Mouse (Mus musculus): ENCODE measurements at regions not wholly inside any gene's neighbourhood (a gene's known extent, or its start where the extent isn't known, plus 50 kb on each side); places are given as distances from the start of the nearest gene placed in this dataset.

GRCm38 (mm10) chr13:112194991-112195390, 93.3 kb upstream of the Ankrd55 start:
- H3K27me3 ChIP-seq (ENCODE audit: control insufficient read depth, insufficient read depth, low read length): no peaks in the 10 kb centered on the region
- H3K4me1 ChIP-seq (ENCODE audit: control insufficient read depth, insufficient read depth, insufficient read length, low read length): peaks cover 12% of the 10 kb centered on the region; the same call in 1 of the 2 replicates
- TF ChIP-seq CTCF (IDR thresholded peaks at IDR 0.05; ENCODE audit: extremely low read depth, insufficient read length, insufficient replicate concordance, low read depth, low read length) (no peak), POLR2A (IDR thresholded peaks at IDR 0.05; ENCODE audit: low read depth, low read length) (no peak)
- H3K4me3 ChIP-seq (ENCODE audit: low read depth, low read length): no peak overlapping the region
- H3K36me3 ChIP-seq (ENCODE audit: control insufficient read depth, insufficient read depth, low read length): no peaks in the 10 kb centered on the region
- 86% methylated on average over 5 of the region's 5 CpGs for WGBS
- H3K27ac ChIP-seq (ENCODE audit: insufficient read depth, low read depth, low read length): no peak overlapping the region

GRCm38 (mm10) chr13:112196789-112197188, 91.5 kb upstream of the Ankrd55 start:
- TF ChIP-seq POLR2A (IDR thresholded peaks at IDR 0.05; ENCODE audit: low read depth, low read length) (no peak), CTCF (IDR thresholded peaks at IDR 0.05; ENCODE audit: extremely low read depth, insufficient read length, insufficient replicate concordance, low read depth, low read length) (peak; percentile 75)
- H3K4me1 ChIP-seq (ENCODE audit: control insufficient read depth, insufficient read depth, insufficient read length, low read length): peaks cover 6% of the 10 kb centered on the region; the same call in 1 of the 2 replicates
- no peak overlapping the region for H3K27ac ChIP-seq (ENCODE audit: insufficient read depth, low read depth, low read length)
- 5% methylated on average over 13 of the region's 13 CpGs for WGBS
- no peaks in the 10 kb centered on the region for H3K27me3 ChIP-seq (ENCODE audit: control insufficient read depth, insufficient read depth, low read length)
- H3K4me3 ChIP-seq (ENCODE audit: low read depth, low read length): no peak overlapping the region
- H3K36me3 ChIP-seq (ENCODE audit: control insufficient read depth, insufficient read depth, low read length): no peaks in the 10 kb centered on the region

GRCm38 (mm10) chr13:112203721-112204120, 84.5 kb upstream of the Ankrd55 start:
- TF ChIP-seq POLR2A (IDR thresholded peaks at IDR 0.05; ENCODE audit: low read depth, low read length): no peak
- no peak for TF ChIP-seq CTCF (IDR thresholded peaks at IDR 0.05; ENCODE audit: extremely low read depth, insufficient read length, insufficient replicate concordance, low read depth, low read length)
- WGBS: 78% methylated on average over 8 of the region's 8 CpGs

GRCm38 (mm10) chr13:112204204-112204603, 84.0 kb upstream of the Ankrd55 start:
- no peaks in the 10 kb centered on the region for H3K36me3 ChIP-seq (ENCODE audit: control insufficient read depth, insufficient read depth, low read length)
- no peak overlapping the region for H3K4me3 ChIP-seq (ENCODE audit: low read depth, low read length)
- no peaks in the 10 kb centered on the region for H3K4me1 ChIP-seq (ENCODE audit: control insufficient read depth, insufficient read depth, insufficient read length, low read length)
- no peak for TF ChIP-seq POLR2A (IDR thresholded peaks at IDR 0.05; ENCODE audit: low read depth, low read length)
- TF ChIP-seq CTCF (IDR thresholded peaks at IDR 0.05; ENCODE audit: extremely low read depth, insufficient read length, insufficient replicate concordance, low read depth, low read length): no peak
- WGBS: 58% methylated on average over 3 of the region's 3 CpGs
- H3K27ac ChIP-seq (ENCODE audit: insufficient read depth, low read depth, low read length): no peak overlapping the region
- H3K27me3 ChIP-seq (ENCODE audit: control insufficient read depth, insufficient read depth, low read length): no peaks in the 10 kb centered on the region

More at GRCm38 (mm10) chr13:112203721-112204120, 84.5 kb upstream of the Ankrd55 start:
- H3K4me1 ChIP-seq (ENCODE audit: control insufficient read depth, insufficient read depth, insufficient read length, low read length): no peaks in the 10 kb centered on the region
- no peaks in the 10 kb centered on the region for H3K36me3 ChIP-seq (ENCODE audit: control insufficient read depth, insufficient read depth, low read length)
- no peak overlapping the region for H3K27ac ChIP-seq (ENCODE audit: insufficient read depth, low read depth, low read length)
- H3K27me3 ChIP-seq (ENCODE audit: control insufficient read depth, insufficient read depth, low read length): no peaks in the 10 kb centered on the region
- H3K4me3 ChIP-seq (ENCODE audit: low read depth, low read length): no peak overlapping the region

GRCm38 (mm10) chr13:112204813-112205212, 83.4 kb upstream of the Ankrd55 start:
- TF ChIP-seq POLR2A (IDR thresholded peaks at IDR 0.05; ENCODE audit: low read depth, low read length) (no peak), CTCF (IDR thresholded peaks at IDR 0.05; ENCODE audit: extremely low read depth, insufficient read length, insufficient replicate concordance, low read depth, low read length) (no peak)
- no peak overlapping the region for H3K4me3 ChIP-seq (ENCODE audit: low read depth, low read length)
- H3K4me1 ChIP-seq (ENCODE audit: control insufficient read depth, insufficient read depth, insufficient read length, low read length): no peaks in the 10 kb centered on the region
- no peaks in the 10 kb centered on the region for H3K36me3 ChIP-seq (ENCODE audit: control insufficient read depth, insufficient read depth, low read length)
- H3K27ac ChIP-seq (ENCODE audit: insufficient read depth, low read depth, low read length): no peak overlapping the region
- H3K27me3 ChIP-seq (ENCODE audit: control insufficient read depth, insufficient read depth, low read length): no peaks in the 10 kb centered on the region
- WGBS: 80% methylated on average over 5 of the region's 5 CpGs

- Histone ChIP-seq H3K27me3 (ENCODE audit: control insufficient read depth, insufficient read depth, low read length) (no peaks in the 10 kb centered on the region), H3K36me3 (ENCODE audit: control insufficient read depth, insufficient read depth, low read length) (no peaks in the 10 kb centered on the region), H3K4me1 (ENCODE audit: control insufficient read depth, insufficient read depth, insufficient read length, low read length) (no peaks in the 10 kb centered on the region), H3K27ac (ENCODE audit: insufficient read depth, low read depth, low read length) (no peak overlapping the region), H3K4me3 (ENCODE audit: low read depth, low read length) (no peak overlapping the region)
- TF ChIP-seq POLR2A (IDR thresholded peaks at IDR 0.05; ENCODE audit: low read depth, low read length) (no peak), CTCF (IDR thresholded peaks at IDR 0.05; ENCODE audit: extremely low read depth, insufficient read length, insufficient replicate concordance, low read depth, low read length) (no peak)
- WGBS: 80% methylated on average over 12 of the region's 12 CpGs
Observed at GRCm38 (mm10) chr13:112207617-112208235, 80.5 kb upstream of the Ankrd55 start.

- H3K4me3 ChIP-seq (ENCODE audit: low read depth, low read length): no peak overlapping the region
- no peaks in the 10 kb centered on the region for H3K4me1 ChIP-seq (ENCODE audit: control insufficient read depth, insufficient read depth, insufficient read length, low read length)
- H3K27ac ChIP-seq (ENCODE audit: insufficient read depth, low read depth, low read length): no peak overlapping the region
- WGBS: 82% methylated on average over 9 of the region's 9 CpGs
- H3K36me3 ChIP-seq (ENCODE audit: control insufficient read depth, insufficient read depth, low read length): no peaks in the 10 kb centered on the region
- H3K27me3 ChIP-seq (ENCODE audit: control insufficient read depth, insufficient read depth, low read length): no peaks in the 10 kb centered on the region
- no peak for TF ChIP-seq CTCF (IDR thresholded peaks at IDR 0.05; ENCODE audit: extremely low read depth, insufficient read length, insufficient replicate concordance, low read depth, low read length)
- no peak for TF ChIP-seq POLR2A (IDR thresholded peaks at IDR 0.05; ENCODE audit: low read depth, low read length)
Observed at GRCm38 (mm10) chr13:112211841-112212240, 76.4 kb upstream of the Ankrd55 start.

All from small intestine, adult 2 months (tissue).